Mouse (Mus musculus): ENCODE results near the gene Gm9887.

Gm9887 gene

GRCm38 (mm10) chr12:69371854-69372671, at the start of gene Gm9887, which contains the start of gene Arf6:
Gene Gm9887, minus strand, starts transcription at chr12:69372458.
Gene Arf6, plus strand, starts transcription at chr12:69372150.
- peak; percentile 95 to 98 for DNase-seq (ENCODE audit: low read depth in 1 of 2, low spot score in 2 of 2)

DNA sequence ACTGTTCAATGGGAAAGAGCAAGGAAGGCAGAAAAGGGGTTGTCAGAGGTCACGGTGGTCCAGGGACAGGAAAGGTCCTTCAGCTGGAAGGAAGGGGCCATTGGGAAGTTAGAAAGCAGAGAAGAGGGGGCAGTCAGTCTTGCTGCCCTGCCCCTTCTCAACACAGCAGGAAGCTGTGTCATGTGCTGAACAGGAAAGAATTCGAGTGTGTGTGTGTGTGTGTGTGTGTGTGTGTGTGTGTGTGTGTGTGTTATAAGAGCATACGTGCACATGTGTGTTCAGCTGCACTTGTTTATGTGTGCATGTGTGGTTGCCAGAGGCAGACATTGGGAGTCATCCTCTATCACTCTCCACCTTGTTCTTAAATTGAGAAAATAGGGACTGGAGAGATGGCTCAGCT, 48.5 kb upstream of the Gm9887 start:
- no peak for DNase-seq (ENCODE audit: low read depth in 1 of 2, low spot score in 2 of 2)

DNA sequence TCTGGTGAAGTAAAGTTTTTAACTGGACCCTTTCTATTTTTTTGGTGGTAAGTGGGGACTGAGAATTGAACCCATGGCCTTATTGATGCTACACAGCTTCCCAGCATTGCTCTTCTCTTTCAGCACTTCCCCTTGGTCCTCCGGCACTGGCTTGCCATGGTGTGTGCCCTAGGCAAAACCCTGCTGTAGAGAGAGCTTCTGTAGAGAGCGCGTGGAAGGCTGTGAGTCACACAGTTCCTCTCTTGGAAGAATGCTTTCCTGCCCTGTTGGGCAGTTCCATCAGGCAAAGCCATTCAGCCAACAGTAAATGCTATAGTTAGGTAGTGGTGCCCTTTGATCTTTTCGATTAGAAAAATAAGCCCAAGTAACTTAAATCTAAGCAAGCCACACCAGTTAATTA, 47.3 kb upstream of the Gm9887 start:
- peak in 1 of 2 experiments; percentile 15 for DNase-seq (ENCODE audit: low read depth in 1 of 2, low spot score in 2 of 2)

DNA sequence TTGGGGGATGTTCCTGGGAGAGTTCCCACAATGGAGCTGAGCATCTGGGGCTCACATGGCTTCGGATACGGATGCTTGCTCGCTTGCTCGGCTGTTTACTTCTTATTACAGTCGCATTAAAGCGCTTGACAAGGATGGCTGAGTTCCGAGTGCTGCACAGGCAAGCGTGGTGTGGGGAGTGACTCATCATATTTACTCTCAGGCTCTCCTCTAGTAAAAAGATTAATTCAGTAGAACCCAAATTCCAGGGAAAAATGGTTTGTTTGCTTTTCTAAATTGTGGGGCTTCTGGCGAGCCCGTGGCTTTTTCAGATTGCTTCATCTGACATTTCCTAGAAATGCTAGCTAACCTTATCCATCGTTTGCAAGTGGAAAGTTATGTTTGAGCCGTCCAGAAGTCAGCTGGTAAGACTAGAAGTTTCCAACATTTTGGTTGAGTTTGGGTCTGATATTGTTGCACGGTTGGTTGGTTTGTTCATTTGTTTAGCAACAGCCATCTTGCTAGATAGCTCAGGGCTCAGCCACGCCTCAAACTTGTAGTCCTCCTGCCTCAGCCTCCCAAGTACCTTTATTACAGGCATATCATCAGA, 46.9 kb upstream of the Gm9887 start:
- no peak for DNase-seq (ENCODE audit: low read depth in 1 of 2, low spot score in 2 of 2)

- no peak for DNase-seq (ENCODE audit: low read depth in 1 of 2, low spot score in 2 of 2)
Observed at GRCm38 (mm10) chr12:69418606-69419005, 46.3 kb upstream of the Gm9887 start.

- no peak for DNase-seq (ENCODE audit: low read depth in 1 of 2, low spot score in 2 of 2)
Observed at GRCm38 (mm10) chr12:69417701-69418291, 45.5 kb upstream of the Gm9887 start.

GRCm38 (mm10) chr12:69416793-69417192, 44.5 kb upstream of the Gm9887 start:
- DNase-seq (ENCODE audit: low read depth in 1 of 2, low spot score in 2 of 2), result no peak

- no peak for DNase-seq (ENCODE audit: low read depth in 1 of 2, low spot score in 2 of 2)
Observed at GRCm38 (mm10) chr12:69414826-69415572, 42.7 kb upstream of the Gm9887 start.

DNA sequence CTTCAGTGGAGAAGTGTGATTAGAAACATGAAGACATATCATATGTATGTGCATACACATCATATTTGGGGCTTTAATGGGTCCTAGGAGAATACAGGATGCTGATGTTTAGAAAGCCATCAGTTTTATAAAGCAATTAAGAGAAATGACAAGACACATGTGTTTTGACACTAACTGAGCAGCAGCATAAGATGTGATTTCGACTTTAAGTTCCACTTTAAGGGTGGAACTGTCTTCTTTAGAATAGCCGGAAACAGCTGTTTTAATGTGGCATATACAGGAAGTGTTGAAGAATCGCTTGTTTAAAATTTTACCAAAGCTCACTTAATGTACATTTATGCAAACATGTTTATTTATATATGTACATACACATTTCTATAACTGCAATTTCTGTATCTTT, 41.0 kb upstream of the Gm9887 start:
- DNase-seq (ENCODE audit: low read depth in 1 of 2, low spot score in 2 of 2), result no peak

DNA sequence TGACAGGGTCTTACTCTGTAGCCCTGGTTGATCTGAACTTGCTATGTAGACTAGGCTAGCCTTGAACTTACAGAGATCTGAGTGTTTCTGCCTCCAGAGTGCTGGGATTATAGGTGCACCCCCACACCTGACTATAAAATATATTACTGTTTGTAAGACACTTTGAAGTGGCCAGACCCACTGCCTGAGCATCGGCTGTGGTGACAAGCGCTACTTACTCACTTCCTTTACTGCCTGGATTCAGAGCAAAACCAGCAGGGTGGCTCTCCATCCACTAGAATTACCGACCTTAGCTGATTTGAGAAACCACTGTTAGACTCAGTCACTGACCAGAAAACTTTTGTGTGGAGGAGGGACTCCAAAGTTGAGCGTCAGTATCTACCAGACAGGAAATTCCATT, 39.7 kb upstream of the Gm9887 start:
- no peak for DNase-seq (ENCODE audit: low read depth in 1 of 2, low spot score in 2 of 2)

DNA sequence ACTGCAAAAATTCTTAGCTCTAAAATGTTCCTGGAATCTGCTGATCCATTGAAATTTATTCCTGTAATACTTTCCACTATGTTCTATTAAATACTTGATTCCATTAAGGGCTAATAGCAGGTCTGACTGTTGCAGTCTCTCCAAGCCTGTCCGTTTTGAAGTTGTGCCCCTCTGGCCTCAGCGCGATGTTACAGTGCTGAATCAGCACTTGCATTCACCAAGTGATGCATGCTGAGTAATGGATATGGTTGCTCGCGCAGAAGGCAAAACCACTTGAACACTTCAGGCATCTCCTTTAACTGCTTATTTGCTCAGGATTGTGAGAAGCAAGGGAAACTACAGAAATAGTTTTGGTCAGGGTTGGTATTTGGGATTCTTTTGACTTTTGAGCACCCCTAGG, 38.5 kb upstream of the Gm9887 start:
- no peak for DNase-seq (ENCODE audit: low read depth in 1 of 2, low spot score in 2 of 2)

- no peak for DNase-seq (ENCODE audit: low read depth in 1 of 2, low spot score in 2 of 2)
Observed at GRCm38 (mm10) chr12:69402594-69403167, 30.4 kb upstream of the Gm9887 start.

GRCm38 (mm10) chr12:69402100-69402499, 29.8 kb upstream of the Gm9887 start:
- DNase-seq (ENCODE audit: low read depth in 1 of 2, low spot score in 2 of 2), result no peak

GRCm38 (mm10) chr12:69400871-69401286, 28.6 kb upstream of the Gm9887 start:
- DNase-seq (ENCODE audit: low read depth in 1 of 2, low spot score in 2 of 2), result no peak

DNA sequence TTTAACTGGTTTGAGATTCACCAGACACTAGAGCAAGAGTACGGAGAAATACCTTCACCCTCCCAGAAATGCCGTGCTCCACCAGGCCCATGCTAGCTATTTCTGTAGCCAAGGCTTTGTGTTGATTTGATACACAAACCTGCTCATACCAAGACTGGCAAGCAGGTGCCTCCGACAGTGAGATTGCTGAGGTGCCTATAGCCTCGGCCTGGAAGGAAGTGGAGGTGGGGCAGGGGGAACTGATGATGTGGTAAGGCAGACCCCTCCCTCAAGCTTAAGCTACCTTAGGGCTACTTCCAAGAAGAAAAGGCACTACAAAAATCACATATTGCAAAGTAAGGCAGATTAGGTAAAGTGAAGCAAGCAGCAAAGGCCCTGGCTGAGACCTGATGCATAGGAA, 28.1 kb upstream of the Gm9887 start:
- no peak for DNase-seq (ENCODE audit: low read depth in 1 of 2, low spot score in 2 of 2)

DNA sequence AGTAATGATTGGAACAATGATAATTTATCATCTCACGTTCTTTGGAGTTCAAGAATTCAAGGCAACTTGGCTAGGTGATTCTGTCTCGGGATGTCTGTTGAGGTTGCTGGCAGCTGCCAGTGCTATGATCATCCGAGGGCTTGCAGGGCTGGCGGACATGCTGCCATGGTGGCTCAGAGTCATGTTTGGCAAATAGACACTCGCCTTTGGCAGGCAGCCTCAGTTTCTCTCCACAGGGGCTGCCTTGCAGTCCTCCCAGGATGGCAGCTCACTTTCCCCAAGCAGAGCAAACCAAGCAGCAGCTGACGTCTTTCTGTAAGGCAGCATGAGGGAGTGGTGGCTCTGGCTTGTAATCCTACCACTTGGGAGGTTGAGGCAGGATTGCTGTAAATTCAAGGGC, 22.2 kb upstream of the Gm9887 start:
- DNase-seq (ENCODE audit: low read depth in 1 of 2, low spot score in 2 of 2), result no peak

GRCm38 (mm10) chr12:69393076-69393475, 20.8 kb upstream of the Gm9887 start:
- DNase-seq (ENCODE audit: low read depth in 1 of 2, low spot score in 2 of 2), result no peak

DNA sequence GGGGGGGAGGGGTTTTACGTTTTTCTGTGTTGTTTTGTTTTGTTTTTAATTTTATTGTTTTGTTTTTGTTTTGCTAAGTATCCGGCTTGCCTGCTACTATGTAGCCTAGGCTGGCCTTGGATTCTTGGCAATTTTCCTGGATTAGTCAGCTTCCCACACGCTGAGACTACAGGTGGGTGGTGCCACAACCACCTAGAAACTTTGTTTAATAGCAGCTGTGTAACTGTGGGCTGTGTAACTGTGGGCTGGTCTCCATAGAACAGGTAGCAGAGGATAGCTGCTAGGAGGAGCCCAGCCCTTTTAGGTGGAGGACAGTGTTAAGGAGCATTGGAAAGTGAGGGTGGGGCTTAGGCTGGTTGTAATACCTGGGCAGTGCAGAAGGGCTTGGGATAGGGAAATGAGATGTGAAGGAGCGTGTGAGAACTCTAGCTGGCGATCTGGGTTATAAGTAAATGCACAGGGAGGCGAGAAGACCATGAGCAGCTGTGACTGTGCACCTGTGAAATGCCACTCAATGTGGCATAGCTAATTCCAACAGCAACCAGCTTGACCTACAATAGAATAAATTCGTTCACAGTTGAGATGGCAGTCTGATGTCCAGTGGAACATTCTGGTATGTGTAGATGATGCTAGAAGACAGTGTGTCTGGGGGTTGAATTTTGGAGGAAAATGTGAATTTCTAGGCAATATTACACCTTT, 17.9 kb upstream of the Gm9887 start:
- DNase-seq (ENCODE audit: low read depth in 1 of 2, low spot score in 2 of 2), result no peak

GRCm38 (mm10) chr12:69389273-69389938, 17.1 kb upstream of the Gm9887 start:
- no peak for DNase-seq (ENCODE audit: low read depth in 1 of 2, low spot score in 2 of 2)

DNA sequence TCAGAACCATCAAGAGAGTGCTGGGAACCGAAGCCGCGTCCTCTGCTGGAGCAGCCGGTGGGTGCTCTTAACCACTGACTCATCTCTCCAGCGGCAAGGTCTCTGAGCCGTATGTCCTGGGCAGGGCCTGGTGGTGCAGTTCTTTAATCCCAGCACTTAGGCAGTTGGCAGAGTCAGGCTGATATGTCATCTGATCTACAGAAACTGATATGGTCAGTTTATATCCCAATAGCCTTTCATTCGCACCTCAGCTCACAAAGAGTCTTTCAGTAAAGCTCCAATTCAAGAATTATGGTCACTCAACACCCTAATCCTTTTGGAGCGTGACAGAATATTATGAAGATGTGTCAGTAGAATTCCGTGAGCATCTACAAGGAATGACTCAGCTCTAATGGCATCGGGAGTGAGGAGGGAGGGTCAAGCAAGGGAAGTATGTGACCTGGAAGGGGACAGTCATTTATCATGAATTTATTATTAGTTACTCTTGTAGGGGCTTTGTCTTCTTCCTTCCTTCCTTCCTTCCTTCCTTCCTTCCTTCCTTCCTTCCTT, 16.1 kb upstream of the Gm9887 start:
- no peak for DNase-seq (ENCODE audit: low read depth in 1 of 2, low spot score in 2 of 2)
